Mouse (Mus musculus) thymus, postnatal 25 days (tissue): ENCODE data around the gene D430019H16Rik.
A peak's percentile ranks its signal among the peaks of the same experiment; 100 is the strongest.

Source experiments
- DNase-seq: peaks from one replicate; pipeline ENCODE4 v3.0.0; 2022

The D430019H16Rik gene

DNA sequence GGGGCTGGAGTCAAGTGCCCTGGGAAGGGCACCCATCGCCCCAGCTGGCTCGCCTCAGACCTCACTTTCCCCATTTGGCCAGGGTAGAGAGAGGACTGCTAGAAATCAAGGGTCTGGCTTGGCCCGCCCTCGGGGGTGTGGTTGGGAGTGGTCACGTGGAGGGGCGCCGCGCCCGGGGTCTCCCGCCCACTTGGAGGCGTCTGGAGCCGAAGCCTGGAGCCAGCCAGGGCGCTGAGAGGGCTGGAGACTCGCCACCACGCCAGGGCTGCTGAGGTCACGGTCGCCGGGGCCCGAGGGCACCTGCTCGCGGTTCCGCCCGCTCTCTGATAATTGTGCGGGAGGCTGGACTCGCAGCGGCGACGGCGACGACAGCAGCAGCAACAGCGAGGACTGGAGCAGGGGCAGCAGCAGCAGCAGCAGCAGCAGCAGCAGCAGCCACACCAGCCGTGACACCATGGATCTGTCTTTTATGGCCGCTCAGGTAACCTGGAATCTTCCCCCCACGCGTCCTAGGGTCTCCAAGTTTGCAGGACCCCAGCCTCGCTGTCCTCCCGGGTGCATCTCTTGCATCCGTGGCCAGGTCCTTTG, at the start of gene D430019H16Rik:
D430019H16Rik (plus strand) TSS at position 187 of the 588 bp plus-strand sequence.
- no peak for DNase-seq

DNA sequence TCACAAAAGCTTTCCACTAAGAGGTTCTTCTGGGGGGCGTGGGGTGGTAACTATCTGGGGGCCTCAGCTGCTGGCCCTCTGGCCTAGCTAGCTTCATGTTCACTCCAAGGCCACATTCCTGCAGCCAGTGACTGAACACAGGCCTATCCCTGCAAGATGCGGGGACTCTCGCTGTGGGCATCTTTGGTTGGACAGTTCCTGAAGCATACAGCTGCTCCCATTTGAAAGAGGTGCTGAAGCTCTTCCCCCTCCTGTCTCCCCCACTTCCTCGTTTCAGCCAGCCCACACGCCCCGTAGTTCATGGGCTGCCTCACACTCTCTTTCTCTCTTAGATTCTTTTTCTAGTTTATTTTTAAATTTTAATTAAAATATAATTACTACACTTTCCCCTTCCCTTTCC, 47.6 kb upstream of the D430019H16Rik start:
- no peak for DNase-seq

DNA sequence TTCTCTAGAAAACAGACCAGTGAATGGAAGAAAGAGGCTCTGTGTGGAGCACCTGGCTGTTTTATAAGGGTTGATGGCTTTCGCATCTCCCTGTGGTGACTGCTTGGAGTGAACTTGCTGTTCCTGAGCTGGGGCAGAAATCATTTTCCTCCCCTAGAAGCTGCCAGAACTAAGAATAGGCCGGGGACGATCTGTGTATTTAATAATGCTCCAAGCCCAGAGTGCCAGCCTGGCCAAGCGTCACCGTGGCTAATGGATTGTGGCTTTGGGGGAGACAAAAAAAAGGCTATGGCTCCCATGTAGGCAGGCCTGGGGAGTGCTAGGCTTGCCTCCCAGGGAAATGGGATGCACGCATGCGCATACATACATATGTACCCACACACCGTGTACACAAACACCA, 39.7 kb upstream of the D430019H16Rik start:
- no peak for DNase-seq

DNA sequence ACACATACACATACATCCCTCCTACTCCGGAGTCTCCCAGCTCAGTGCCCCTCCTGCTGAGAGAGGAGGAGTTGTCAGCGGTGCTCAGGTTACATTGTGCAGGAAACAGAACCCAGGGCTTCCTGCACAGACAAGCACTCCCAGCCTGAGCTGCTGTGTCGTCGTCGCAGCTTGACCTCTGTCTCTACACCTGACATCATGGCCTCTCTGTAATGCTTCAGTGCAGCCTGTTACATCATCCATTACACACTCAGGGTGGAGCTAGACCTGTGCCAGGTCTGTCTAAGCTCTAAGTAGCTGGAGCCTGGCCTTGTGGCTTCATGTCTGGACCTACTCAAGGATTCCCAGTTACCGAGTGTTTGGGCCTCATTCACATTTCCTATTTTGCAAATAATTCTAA, 33.2 kb upstream of the D430019H16Rik start:
- DNase-seq, result no peak

DNA sequence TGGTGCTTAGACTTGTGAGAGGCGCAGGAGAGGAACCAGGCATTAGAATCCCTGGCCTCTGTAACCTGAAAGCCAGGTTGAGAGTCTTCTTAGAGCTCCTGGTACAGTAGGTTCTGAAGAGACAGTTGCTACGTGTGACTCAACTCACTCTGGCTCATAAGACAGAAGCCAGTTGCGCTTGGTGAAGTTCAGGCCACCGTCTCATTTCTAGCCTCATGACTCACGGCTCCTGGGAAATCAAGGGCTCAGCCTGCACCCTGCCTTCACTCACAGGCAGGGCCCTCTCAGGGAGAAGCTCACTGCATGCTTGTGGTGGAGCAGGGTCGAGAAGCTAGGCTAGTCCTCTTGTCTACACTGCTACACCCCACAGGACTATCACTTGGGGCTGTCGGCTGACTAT, 27.1 kb upstream of the D430019H16Rik start:
- DNase-seq, result no peak

DNA sequence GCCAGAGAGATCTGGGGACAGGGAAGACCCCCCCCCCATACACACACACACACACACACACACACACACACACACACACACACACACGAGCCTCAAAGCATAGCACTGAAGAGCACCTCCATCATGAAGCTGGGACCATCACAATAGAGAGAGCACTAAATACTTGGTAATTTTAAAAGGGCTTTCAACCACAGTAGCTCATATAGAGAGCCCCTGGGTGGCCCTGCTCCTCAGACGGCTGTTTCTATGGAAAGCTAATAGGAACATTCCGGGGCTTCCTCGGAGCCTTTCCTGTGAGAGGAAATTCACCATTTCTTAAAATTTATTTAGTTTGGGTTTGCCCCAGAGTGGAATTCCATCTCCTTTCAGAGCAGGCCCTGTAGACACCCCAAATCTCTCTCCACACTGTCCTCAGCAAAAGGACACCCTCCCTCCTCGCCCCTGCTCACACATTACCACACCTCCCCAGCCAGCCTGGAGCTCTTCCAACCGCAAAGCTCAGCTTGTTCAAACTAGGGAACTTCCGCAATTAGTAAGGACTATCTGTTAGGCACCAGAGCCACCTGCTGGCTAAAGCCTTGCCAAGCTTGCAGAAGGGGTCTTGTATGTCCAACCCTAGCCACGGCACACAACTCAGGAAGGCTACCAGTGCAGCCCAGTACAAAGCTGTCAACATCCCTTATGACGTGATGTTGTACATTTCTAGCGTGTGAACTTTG, 26.5 kb upstream of the D430019H16Rik start:
- peak; percentile 6 for DNase-seq

DNA sequence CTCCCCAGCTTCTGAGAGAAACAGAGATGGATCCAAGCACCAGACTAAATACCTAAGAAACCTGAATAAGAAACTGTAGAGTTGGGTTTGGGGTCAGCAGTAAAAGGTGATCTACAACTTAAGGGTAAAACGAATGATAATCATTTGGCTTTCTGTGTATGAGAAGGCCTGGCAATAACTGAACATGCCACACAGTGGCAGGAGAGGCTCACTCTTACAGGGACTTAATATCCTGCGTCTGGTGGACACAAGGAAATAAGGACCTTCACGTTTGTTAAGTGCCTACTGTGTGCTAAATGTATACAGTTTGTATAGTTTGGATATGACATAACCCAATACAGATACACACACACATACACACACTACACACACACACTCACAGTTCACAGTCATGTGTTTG, 21.8 kb upstream of the D430019H16Rik start:
- no peak for DNase-seq

DNA sequence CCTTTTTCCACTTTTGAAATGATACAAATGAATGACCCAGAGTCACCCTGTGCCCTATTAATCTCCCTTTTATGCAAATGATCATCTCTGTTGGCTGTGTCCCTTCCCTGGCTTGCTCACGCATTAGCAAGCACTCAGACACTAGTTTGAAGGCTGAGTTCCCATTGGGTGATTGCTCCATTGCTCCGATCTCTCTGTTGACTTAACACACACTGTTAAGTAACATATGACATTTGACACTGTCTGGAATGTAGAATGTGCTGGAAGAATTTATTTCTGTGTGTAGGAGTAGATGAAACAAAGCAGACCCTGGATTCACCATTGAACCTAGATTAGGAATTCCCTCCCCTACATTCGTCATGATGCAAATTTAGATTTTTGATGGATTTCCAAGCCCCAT, 20.8 kb upstream of the D430019H16Rik start:
- DNase-seq, result no peak

DNA sequence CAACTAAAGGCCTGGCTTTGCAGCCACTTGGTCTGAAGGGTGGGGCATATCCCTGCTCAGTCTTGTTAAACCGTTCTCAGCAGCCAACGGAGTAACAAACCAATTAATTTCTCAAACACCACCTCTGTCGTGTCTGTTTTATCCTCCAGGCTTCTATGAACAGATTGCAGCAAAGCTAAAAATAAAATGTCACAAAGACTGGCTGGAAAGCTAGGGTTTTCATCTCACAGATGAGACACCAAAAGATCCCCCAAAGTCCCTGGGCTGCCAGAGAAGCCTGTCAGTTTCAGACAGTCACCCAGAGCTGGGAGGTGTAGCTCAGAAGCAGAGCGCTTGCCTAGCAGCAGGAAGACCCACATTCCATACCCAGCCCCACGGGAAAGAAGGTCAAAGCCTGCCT, 15.4 kb upstream of the D430019H16Rik start:
- DNase-seq, result no peak

DNA sequence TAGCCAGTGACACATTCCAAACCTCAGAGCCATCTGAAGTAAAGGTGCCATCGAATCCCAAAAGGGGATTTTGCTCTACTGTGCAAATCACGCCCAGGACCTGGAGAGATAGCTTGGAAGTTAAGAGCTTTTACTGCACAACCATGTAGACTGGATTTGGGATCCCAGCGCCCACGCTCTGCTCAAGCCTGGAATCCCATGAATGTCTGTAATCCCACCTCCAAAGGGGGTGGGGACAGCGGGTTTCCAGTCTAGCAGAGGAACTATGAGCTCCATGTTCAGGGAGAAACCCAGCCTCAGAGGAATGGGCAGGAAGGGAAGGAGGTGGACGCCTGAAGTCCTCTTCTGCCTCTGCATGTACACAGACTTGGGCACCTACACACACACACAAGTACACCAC, 13.7 kb upstream of the D430019H16Rik start:
- DNase-seq, result no peak

DNA sequence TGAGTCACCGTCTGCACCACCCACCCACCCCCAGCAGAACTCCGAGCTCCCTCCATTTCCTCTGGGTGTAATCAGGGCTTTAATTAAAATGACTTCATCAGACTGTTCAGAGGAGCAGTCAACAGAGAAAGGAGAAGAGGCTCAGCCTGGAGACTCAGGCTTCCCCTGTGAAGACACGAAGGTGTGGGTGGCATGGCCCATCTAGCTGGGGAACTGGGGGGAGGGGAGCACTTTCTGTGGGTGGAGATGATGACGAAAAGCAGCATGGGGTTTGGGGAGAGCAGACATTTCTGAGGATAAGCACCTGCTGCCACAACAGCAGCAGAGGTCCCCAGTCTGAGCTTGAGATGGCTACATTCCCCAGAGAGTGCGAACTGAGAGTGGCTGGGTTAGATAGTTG, 10.1 kb upstream of the D430019H16Rik start:
- no peak for DNase-seq

DNA sequence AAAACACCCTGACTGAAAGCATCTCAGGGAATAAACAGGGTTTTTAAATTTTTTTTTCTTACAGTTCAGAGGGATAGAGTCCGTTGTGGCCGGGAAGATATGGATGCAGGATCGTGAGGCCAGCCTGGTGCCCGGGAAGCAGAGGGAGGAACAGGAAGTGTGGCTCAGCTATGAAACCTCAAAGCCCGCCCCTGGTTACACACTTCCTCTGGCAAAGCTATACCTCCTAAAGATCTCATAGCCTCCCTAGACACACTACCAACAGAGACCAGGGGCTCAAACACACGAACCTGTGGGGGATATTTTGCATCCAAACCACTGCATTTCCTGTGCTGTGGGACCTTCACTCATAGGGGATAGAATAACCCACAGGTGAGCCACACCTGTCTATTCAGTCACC, 7.9 kb upstream of the D430019H16Rik start:
- DNase-seq, result no peak

DNA sequence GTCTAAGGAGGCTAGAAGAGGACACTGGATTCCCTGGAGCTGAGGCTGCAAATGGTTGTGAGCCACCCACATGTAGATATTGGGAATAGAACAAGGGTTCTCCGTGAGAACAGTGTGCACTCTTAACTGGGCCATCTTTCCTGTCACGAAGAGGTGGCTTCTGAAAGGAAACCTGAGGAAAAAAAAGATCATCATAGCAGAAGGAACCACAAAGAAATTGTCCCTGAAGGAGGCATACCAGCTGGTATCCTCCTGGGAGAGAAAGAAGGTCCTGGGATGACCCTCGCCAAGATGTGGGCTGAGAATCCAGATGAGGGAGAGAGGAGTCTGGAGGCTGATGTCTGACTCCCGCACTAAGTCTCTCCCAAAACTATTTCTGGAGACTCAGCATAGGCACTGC, 4.4 kb upstream of the D430019H16Rik start:
- DNase-seq, result no peak

DNA sequence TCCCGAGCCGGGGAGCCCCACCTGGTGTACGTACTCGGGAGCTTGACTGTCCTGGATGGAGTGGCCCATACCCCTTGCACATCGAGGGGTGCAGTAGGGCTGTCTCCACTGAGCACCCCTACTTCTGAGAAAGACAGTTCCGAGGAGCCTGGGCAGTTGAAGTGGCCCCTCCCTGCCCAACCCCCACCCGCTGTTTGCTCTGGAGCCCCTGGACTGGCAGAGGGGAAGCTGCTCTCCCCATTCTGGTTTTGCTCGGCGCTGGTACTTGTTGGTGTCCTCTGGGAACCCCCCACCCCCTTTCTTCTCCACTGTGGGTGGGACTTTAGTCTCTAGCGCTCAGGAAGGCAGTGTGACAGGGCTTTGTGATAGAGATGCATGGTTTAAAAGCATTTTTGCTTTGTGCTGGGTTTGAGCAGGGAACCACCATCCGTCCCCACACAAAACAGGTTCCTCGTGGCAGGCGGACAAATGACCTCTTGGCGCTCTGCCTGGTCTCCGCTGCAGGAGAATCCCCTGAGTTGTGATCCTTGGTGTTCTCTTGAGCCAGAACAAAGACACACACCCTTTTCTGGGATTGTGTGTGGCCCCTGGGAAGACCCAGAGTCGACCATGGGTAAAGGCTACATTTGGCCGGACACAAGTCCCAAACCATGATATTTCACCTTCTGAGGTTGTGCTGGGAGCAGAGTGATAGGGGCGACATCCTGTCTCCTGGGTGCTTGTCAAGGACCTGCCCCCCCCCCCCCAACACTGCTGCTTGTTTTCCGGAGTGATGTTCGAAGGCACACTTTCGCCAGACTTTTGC, 804 bp downstream of the D430019H16Rik start:
- DNase-seq, result no peak

DNA sequence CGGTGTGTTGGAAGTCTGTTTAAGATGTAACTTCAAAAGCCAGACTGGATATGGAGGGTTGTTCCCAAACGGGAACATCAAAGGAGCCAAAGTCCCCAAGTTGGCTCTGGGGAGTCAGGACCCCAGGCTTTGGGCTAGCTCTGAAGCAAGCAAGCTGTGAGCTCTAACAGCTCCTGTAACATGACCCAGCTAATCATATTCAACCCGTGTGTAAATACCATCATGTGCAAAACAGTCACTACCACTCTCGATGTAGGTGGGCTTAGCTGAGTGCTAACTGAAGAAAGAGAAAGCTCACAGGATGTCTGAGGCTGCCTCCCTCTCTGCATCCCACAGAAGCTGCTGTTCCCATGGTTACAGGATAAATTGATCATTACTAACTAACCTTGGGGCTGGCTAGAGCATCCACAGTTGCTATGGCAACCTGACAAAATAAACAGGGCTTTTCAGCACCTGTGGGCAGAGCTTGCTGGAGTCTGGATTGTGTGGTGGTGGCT, 1.5 kb downstream of the D430019H16Rik start:
- no peak for DNase-seq

DNA sequence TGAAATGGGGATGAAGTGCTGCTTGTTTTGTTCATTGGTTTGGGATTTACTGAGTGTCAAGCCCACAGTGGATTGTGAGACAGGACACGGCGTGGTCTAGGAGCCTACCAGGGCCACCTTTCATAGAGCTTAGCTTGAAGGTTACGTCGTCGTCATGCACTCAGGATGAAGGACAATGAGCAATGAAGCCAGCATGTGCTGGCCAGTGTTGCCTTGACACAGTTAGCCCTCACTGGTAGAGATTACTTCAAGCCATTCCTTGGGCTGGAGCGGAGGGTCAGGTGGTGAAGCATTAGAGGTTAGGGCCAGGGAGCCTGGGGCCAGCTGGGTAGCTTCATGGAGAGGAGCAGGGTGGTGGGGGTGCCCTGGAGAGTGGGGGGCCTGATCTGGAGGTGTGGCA, 5.1 kb downstream of the D430019H16Rik start:
- DNase-seq, result no peak

DNA sequence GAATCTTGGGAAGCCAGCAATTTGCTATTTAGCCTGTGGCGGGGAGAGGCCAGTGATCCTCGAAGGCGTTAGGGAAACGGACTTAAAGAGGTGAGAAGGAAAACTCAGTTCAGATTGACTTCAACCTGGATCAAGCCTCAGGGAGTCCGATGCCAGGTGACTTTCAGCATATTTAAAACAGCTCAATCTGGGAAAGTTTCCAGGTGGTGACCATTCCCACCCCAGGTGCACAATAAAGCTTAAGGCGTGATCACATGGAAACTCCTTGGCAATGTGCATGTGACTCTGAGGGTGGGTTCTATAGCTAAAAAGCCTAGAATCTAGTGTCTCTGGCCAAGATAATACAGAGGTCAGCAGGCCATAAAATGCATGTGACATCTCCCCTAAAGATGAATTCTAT, 7.4 kb downstream of the D430019H16Rik start:
- DNase-seq, result no peak

DNA sequence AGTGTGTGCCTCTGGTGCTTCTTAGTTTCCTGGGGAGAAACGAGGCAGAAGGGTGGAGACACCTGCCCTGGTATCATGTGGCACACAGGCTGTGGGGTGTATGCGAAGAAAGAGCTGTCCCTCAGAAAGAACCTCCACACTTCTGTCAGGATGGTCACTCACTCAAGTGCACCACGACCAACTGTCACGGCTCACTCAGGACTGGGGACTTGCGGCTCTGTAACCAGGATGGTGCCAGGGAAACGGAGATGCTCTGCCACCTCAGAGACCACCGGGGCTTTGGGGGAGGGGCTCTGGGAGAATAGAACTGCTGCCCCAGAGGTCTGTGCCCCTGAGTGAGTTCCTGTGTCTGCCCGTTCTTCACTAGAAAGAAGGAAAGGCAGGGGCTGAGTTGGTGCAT, 15.4 kb downstream of the D430019H16Rik start:
- DNase-seq, result no peak

DNA sequence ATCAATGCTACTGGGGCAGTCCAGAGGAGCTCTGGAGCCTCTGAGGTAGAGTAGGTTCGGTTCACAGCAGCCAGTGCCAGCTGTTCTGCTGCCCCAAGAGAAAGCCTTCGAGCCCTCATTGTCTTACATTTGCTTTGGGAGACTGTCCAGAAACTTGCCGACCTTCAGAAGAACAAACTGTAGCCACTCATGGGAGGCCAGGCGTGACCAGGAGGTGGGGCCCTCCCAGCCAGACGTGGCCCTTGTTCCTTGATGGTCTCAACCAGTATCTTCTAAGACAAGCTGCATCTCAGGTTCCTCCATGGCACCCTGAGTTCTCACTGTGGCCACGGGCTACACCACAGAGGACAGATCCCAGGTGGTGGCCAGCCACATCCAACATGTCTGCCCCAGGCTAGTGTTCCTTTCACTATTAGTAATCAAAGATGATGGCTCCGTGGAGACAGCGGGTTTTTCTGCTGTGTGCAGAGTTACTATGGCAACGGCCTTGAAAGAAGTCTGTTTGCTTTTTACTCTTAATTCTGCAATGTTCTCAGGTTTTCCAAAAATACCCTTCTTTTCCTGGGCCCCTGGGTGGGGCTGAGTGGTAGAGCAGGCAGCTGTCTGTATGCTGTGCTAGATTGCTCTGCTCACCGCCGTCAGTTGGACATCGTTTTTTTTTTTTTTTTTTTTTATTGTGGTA, 21.7 kb downstream of the D430019H16Rik start:
- DNase-seq, result no peak

DNA sequence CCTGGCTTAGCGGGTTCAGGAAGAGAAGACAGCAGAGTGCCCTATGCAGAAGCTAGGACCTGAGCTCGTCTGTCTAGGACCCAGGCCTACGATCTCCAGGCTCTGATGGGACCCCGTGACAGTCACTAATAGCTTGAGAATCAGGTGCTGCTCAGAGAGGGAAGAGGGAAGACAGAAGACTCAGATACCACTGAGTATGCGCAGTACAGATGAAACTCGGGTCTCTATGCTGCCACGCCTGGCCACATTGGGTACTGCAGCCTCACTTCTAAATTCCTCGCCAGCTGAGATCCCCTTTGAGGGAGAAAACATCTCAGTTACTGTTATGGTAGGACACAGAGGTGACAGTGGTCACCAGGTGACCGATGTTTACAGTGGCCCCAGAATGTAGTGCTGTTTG, 22.8 kb downstream of the D430019H16Rik start:
- DNase-seq, result peak; percentile 54

DNA sequence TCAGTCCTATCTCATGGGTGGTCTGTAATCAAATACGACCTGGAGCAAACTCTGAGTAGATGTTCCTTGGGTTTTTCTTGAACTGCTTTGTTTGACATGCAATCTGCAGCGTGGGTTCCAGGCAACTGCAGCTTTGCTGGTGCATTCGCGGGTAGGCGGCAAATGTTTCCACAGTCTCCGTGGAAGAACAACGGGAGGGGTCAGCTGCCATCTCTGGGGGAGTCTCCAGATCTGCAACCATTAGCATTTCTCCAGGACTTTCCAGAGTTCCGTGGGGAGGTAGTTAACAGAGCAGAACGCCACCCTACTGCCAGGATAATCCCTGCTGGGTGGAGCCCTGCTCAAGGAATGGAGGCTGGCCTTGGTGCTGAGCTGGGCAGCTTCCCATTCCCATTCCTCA, 23.3 kb downstream of the D430019H16Rik start:
- DNase-seq, result no peak

DNA sequence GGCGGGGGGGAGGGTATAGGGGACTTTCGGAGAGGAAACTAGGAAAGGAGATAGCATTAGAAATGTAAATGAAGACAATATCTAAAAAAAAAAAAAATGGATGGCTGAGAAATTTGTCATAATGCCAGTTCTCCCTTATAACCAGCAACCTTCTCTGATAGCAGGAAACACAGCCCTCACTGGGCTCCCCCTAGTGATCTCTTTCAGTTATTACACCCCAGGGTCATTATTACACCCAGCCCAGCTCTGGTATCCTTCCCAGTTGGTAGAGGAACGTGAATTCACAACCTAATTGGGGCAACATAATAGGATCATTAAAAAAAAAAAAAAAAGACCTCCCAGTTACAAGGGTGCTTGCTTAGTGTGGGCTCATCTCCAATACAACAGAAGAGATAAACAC, 29.8 kb downstream of the D430019H16Rik start:
- no peak for DNase-seq

DNA sequence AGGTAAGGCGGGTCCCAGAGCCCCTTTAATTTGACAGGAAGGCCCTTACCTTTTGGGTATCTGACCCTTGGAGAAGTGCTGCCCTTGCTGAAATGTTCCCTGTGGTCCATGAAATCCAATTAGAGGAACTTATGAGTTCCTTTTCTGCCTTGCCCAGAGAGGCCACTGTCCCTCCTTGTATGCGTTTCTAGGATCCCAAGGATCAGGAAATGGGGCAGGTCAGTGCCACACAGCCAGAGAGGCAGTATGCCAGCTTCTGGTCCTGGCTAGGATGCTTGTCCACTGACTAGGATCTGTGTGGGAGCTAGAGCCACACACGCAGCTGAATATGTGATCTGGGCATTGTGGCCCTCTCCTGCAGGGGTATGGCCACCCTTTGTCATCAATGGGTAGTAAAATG, 36.6 kb downstream of the D430019H16Rik start:
- DNase-seq, result no peak
